Mouse (Mus musculus): ENCODE measurements around the gene Cort. TPM values are rescaled to one million over a fixed set of nuclear protein-coding genes. Genes with fewer than 3 reads are reported as not detected.

The Cort gene
- polyA plus RNA-seq, 1 experiment from 2014 or later: not detected

DNA sequence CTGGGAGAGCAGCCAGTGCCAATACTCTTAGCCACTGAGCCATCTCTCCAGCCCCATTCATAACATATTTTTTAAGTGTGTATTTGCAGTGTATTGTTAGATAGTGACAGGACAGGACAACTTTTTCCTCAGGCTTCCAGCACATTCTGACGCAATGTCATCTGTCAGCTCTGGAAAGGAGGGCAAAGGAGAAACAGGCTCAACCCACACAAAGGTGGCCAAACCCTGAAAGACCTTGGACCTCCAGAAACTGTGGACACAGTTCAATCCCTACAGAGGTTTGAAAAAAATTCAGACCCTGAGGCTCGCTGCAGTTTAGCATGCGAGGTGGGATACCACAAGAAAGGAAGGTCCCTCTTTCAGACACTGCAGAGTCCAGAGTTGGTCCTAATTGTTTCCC lies 28.6 kb downstream of the Cort start:
- Histone ChIP-seq H3K27me3 (ENCODE audit: control insufficient read depth, insufficient read depth, low read length) (no peaks in the 10 kb centered on the region), H3K9me3 (ENCODE audit: control insufficient read depth, low read length) (no peaks in the 10 kb centered on the region), H3K4me1 (ENCODE audit: control insufficient read depth, insufficient read depth, low read length) (peaks cover 9% of the 10 kb centered on the region; the same call in 1 of the 2 replicates), H3K27ac (ENCODE audit: low read depth, low read length) (no peak overlapping the region), H3K4me2 (replicated peaks; ENCODE audit: low read depth, low read length) (peak overlapping the region; percentile 82), H3K36me3 (ENCODE audit: control insufficient read depth, insufficient read depth, low read length) (no peaks in the 10 kb centered on the region; the same call in none of the 2 replicates), H3K9ac (ENCODE audit: low read depth, low read length) (peak overlapping the region; percentile 83; the same call in 1 of the 2 replicates), H3K4me3 (ENCODE audit: low read length) (peak overlapping the region; percentile 71; the same call in 1 of the 2 replicates)
- no peak for ATAC-seq (ENCODE audit: low FRiP score, low TSS enrichment)
- 81% methylated on average over 3 of the region's 3 CpGs for WGBS

DNA sequence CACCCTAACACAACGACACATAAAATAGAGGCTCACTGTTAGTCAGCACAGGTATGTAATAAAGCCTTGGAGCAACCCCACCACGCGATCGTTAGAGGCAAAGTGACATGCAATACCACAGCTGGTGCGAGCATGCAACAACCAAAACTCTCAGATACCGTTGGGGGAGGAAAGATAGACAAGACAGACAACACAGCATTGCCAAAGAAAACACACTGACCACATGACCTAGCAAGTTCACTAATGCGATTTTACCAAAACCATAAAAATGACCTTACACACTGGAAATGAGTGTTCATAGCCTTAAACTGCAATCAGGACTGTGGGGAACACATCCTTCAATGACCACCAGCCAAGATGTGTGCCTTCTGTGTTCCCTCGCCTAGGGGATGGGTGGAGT lies 35.2 kb downstream of the Cort start:
- Histone ChIP-seq H3K27ac (ENCODE audit: low read depth, low read length) (no peak overlapping the region), H3K9me3 (ENCODE audit: control insufficient read depth, low read length) (peaks cover 2% of the 10 kb centered on the region; the same call in 1 of the 2 replicates), H3K4me3 (ENCODE audit: low read length) (no peak overlapping the region), H3K4me2 (replicated peaks; ENCODE audit: low read depth, low read length) (no peak overlapping the region), H3K9ac (ENCODE audit: low read depth, low read length) (no peak overlapping the region), H3K36me3 (ENCODE audit: control insufficient read depth, insufficient read depth, low read length) (no peaks in the 10 kb centered on the region; the same call in none of the 2 replicates), H3K27me3 (ENCODE audit: control insufficient read depth, insufficient read depth, low read length) (no peaks in the 10 kb centered on the region), H3K4me1 (ENCODE audit: control insufficient read depth, insufficient read depth, low read length) (0 out of 2 replicates have a peak, but pooled peaks cover 2% of the 10 kb centered on the region)
- ATAC-seq (ENCODE audit: low FRiP score, low TSS enrichment): no peak
- 37% methylated on average over 8 of the region's 8 CpGs for WGBS

DNA sequence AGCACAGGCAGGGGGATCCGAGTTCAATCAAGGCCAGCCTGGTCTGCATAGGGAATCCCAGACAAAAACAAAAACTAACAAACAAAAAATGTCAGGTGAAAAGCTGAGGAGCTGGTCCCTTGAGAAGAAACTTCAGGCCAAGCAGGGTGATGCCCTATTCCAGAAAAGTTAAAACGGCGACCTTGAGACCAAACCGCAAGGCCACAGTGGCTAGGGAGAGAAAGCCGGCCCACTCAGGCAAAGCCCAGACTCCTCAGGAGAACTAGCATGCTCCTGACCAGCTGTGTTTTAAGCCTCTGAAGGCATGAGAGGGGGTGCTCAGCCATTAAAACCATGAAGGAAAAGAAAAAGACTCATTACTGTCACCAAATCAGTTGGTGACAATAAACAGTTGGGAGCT lies 41.2 kb downstream of the Cort start:
- H3K4me3 ChIP-seq (ENCODE audit: low read length): no peak overlapping the region
- no peaks in the 10 kb centered on the region for H3K27me3 ChIP-seq (ENCODE audit: control insufficient read depth, insufficient read depth, low read length)
- WGBS: 69% methylated on average over 5 of the region's 5 CpGs
- H3K27ac ChIP-seq (ENCODE audit: low read depth, low read length): no peak overlapping the region
- H3K9me3 ChIP-seq (ENCODE audit: control insufficient read depth, low read length): no peaks in the 10 kb centered on the region
- no peak overlapping the region for H3K9ac ChIP-seq (ENCODE audit: low read depth, low read length)
- no peak for ATAC-seq (ENCODE audit: low FRiP score, low TSS enrichment)
- H3K4me2 ChIP-seq (replicated peaks; ENCODE audit: low read depth, low read length): no peak overlapping the region
- H3K4me1 ChIP-seq (ENCODE audit: control insufficient read depth, insufficient read depth, low read length): no peaks in the 10 kb centered on the region
- no peaks in the 10 kb centered on the region for H3K36me3 ChIP-seq (ENCODE audit: control insufficient read depth, insufficient read depth, low read length)

DNA sequence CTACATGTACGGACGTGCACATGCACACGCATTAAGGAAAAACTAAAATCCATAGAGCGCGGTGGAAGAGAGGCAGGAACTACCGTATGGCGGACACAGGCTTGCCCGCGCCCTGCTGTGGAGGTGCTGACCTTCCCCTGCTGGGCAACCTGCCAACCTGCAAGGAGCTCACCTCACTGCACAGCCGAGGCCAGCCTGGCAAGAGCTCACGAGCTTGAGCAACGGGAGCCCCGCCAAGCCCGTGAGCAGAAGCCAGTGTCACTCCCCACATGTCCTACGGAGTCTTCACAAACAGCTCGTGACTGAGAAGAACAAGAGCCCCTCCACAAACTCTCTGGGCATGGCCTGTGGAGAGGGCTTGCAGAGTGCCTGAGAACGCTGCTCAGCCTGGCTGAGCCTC lies 45.0 kb downstream of the Cort start:
- Histone ChIP-seq H3K4me3 (ENCODE audit: low read length) (no peak overlapping the region), H3K27ac (ENCODE audit: low read depth, low read length) (no peak overlapping the region), H3K27me3 (ENCODE audit: control insufficient read depth, insufficient read depth, low read length) (no peaks in the 10 kb centered on the region), H3K36me3 (ENCODE audit: control insufficient read depth, insufficient read depth, low read length) (no peaks in the 10 kb centered on the region), H3K4me1 (ENCODE audit: control insufficient read depth, insufficient read depth, low read length) (no peaks in the 10 kb centered on the region), H3K9ac (ENCODE audit: low read depth, low read length) (no peak overlapping the region), H3K4me2 (replicated peaks; ENCODE audit: low read depth, low read length) (no peak overlapping the region), H3K9me3 (ENCODE audit: control insufficient read depth, low read length) (no peaks in the 10 kb centered on the region)
- 73% methylated on average over 17 of the region's 17 CpGs for WGBS
- no peak for ATAC-seq (ENCODE audit: low FRiP score, low TSS enrichment)

DNA sequence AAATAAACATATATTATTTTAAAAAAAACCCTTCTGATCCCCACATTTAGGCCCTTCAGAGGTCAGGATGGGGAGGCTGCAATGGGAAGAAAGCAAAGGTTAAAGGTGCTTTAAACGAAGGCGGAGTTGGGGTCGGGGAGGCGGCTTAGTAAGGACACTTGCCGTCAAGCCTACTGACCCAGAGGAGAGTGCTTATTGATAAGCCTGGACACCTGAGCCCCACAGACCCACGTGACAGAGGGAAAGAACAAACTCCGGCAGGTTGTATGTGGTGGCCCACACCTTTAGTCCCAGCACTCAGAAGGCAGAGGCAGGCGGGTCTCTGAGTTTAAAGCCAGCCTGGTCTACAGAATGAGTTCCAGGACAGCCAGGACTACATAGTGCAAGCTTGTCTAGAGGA lies 46.5 kb downstream of the Cort start:
- peaks cover 7% of the 10 kb centered on the region; the same call in 1 of the 2 replicates for H3K36me3 ChIP-seq (ENCODE audit: control insufficient read depth, insufficient read depth, low read length)
- 90% methylated on average over 8 of the region's 8 CpGs for WGBS
- no peaks in the 10 kb centered on the region for H3K9me3 ChIP-seq (ENCODE audit: control insufficient read depth, low read length)
- no peak overlapping the region for H3K4me3 ChIP-seq (ENCODE audit: low read length)
- no peak overlapping the region for H3K9ac ChIP-seq (ENCODE audit: low read depth, low read length)
- H3K4me2 ChIP-seq (replicated peaks; ENCODE audit: low read depth, low read length): no peak overlapping the region
- ATAC-seq (ENCODE audit: low FRiP score, low TSS enrichment): no peak
- no peaks in the 10 kb centered on the region for H3K27me3 ChIP-seq (ENCODE audit: control insufficient read depth, insufficient read depth, low read length)
- 0 out of 2 replicates have a peak, but pooled peaks cover 7% of the 10 kb centered on the region for H3K4me1 ChIP-seq (ENCODE audit: control insufficient read depth, insufficient read depth, low read length)
- no peak overlapping the region for H3K27ac ChIP-seq (ENCODE audit: low read depth, low read length)

DNA sequence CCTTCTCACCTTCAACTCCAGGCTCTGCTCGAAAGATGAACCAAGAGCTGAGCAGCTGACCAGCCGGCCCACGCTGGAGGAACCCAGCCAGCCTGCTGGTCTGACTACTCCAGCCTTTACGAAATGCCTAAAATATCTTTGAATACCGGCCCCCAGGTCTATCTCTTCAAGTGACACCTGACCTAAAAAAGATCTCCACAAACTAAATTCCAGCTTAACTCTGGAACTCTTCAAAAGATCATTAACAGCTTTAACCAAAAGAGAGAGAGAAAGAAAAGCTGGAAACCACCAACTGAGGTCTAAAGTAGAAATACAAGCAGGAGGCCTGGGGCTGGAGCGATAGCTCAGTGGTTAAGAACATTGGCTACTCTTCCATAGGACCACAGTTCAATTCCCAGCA lies 46.9 kb downstream of the Cort start:
- no peaks in the 10 kb centered on the region for H3K27me3 ChIP-seq (ENCODE audit: control insufficient read depth, insufficient read depth, low read length)
- H3K36me3 ChIP-seq (ENCODE audit: control insufficient read depth, insufficient read depth, low read length): peaks cover 12% of the 10 kb centered on the region
- no peak for ATAC-seq (ENCODE audit: low FRiP score, low TSS enrichment)

DNA sequence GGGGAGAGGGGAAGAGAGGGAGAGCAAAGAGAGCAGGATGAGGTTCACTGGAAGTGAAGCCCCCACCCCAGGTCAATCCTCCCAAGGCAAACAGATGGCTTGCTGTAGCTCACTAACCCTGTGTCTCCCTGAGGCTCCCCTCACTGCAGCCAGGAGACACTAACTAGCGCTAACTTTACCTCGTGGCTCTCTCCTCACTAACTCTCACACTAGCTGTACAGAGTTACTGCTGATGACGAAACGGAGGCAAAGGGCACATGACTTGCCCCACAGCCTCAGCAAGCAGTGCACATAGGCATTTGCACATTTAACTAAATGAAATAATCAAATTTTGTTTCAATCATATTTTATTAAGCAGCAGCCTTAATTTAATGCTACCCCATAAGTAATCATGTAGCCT lies 48.3 kb downstream of the Cort start:
- no peak overlapping the region for H3K9ac ChIP-seq (ENCODE audit: low read depth, low read length)
- 41% methylated on average over 4 of the region's 4 CpGs for WGBS
- no peaks in the 10 kb centered on the region for H3K27me3 ChIP-seq (ENCODE audit: control insufficient read depth, insufficient read depth, low read length)

More for the DNA sequence above, 46.9 kb downstream of the Cort start:
- no peak overlapping the region for H3K4me3 ChIP-seq (ENCODE audit: low read length)
- 0 out of 2 replicates have a peak, but pooled peaks cover 7% of the 10 kb centered on the region for H3K4me1 ChIP-seq (ENCODE audit: control insufficient read depth, insufficient read depth, low read length)
- no peak overlapping the region for H3K9ac ChIP-seq (ENCODE audit: low read depth, low read length)
- no peak overlapping the region for H3K27ac ChIP-seq (ENCODE audit: low read depth, low read length)
- no peak overlapping the region for H3K4me2 ChIP-seq (replicated peaks; ENCODE audit: low read depth, low read length)
- H3K9me3 ChIP-seq (ENCODE audit: control insufficient read depth, low read length): no peaks in the 10 kb centered on the region
- WGBS: 79% methylated on average over 6 of the region's 6 CpGs

DNA sequence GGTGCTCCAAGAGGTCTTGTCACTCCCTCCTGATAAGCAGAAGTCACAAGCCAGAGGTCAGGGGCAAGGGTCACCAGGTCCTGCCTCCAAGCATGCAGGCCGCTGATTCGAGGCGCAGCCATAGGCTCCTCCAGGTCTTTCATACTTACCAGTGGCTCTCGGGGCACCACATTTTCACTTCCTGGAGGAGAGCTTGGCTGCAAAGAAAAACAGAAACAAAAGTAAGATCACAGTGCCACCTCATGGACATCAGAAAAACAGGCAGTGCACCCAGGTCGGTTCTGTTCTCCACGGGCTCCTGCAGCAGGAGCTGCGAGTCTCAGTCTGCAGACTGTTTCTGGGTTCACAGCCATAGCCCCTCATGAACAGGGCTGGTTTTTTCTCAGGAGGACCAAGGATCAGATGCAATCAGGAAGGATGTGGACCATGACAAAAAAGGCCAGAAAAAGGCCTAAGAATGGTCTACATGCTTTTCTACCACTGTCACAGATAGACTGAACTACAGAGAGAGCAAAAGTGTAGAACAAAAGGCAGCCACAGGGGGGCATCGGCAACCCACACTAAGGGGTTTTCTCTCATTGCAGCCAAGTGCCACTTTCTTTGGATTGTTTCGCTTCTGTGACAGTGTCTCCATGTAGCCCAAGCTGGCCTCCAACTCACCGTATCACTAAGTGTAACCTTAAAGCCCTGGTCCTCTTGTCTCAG lies 50.5 kb downstream of the Cort start:
- H3K27ac ChIP-seq (ENCODE audit: low read depth, low read length): no peak overlapping the region
- H3K4me2 ChIP-seq (replicated peaks; ENCODE audit: low read depth, low read length): no peak overlapping the region
- no peaks in the 10 kb centered on the region for H3K27me3 ChIP-seq (ENCODE audit: control insufficient read depth, insufficient read depth, low read length)
- 22% methylated on average over 10 of the region's 10 CpGs for WGBS
- H3K4me1 ChIP-seq (ENCODE audit: control insufficient read depth, insufficient read depth, low read length): 0 out of 2 replicates have a peak, but pooled peaks cover 7% of the 10 kb centered on the region
- ATAC-seq (ENCODE audit: low FRiP score, low TSS enrichment): peak; percentile 73
- no peaks in the 10 kb centered on the region for H3K9me3 ChIP-seq (ENCODE audit: control insufficient read depth, low read length)
- H3K9ac ChIP-seq (ENCODE audit: low read depth, low read length): no peak overlapping the region
- no peak overlapping the region for H3K4me3 ChIP-seq (ENCODE audit: low read length)
- H3K36me3 ChIP-seq (ENCODE audit: control insufficient read depth, insufficient read depth, low read length): peaks cover 23% of the 10 kb centered on the region

More for the DNA sequence above, 48.3 kb downstream of the Cort start:
- no peak overlapping the region for H3K27ac ChIP-seq (ENCODE audit: low read depth, low read length)
- H3K4me1 ChIP-seq (ENCODE audit: control insufficient read depth, insufficient read depth, low read length): 0 out of 2 replicates have a peak, but pooled peaks cover 7% of the 10 kb centered on the region
- no peak for ATAC-seq (ENCODE audit: low FRiP score, low TSS enrichment)
- no peak overlapping the region for H3K4me3 ChIP-seq (ENCODE audit: low read length)
- H3K4me2 ChIP-seq (replicated peaks; ENCODE audit: low read depth, low read length): no peak overlapping the region
- peaks cover 14% of the 10 kb centered on the region for H3K36me3 ChIP-seq (ENCODE audit: control insufficient read depth, insufficient read depth, low read length)
- no peaks in the 10 kb centered on the region for H3K9me3 ChIP-seq (ENCODE audit: control insufficient read depth, low read length)

DNA sequence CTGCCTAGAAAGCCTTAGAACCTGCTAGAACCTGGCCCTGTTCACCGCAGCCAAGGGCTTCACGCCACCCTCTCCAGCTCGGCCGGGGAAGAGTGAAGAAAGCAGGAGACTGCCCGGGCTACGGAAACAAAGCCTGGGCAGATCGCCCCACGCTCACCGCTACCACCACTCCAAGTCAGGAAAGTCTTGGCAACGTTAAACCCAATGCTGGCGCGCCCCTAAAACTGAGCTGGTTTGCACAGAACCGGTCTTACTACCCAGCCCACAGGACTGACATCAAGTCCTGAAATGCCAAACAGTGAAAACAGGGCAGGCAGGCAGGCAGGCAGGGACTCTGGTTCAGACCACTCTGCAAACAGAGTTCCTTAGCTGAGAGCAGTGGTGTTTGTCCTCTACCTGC lies 51.5 kb downstream of the Cort start:
- H3K36me3 ChIP-seq (ENCODE audit: control insufficient read depth, insufficient read depth, low read length): peaks cover 23% of the 10 kb centered on the region
- 96% methylated on average over 13 of the region's 13 CpGs for WGBS
- H3K27me3 ChIP-seq (ENCODE audit: control insufficient read depth, insufficient read depth, low read length): no peaks in the 10 kb centered on the region
- no peak for ATAC-seq (ENCODE audit: low FRiP score, low TSS enrichment)
- H3K27ac ChIP-seq (ENCODE audit: low read depth, low read length): no peak overlapping the region
- no peak overlapping the region for H3K4me2 ChIP-seq (replicated peaks; ENCODE audit: low read depth, low read length)
- no peaks in the 10 kb centered on the region for H3K9me3 ChIP-seq (ENCODE audit: control insufficient read depth, low read length)
- peaks cover 7% of the 10 kb centered on the region; the same call in 1 of the 2 replicates for H3K4me1 ChIP-seq (ENCODE audit: control insufficient read depth, insufficient read depth, low read length)
- no peak overlapping the region for H3K4me3 ChIP-seq (ENCODE audit: low read length)
- H3K9ac ChIP-seq (ENCODE audit: low read depth, low read length): no peak overlapping the region

Measured in kidney, embryonic 14.5 days (tissue).